Mouse (Mus musculus) heart, embryonic 14.5 days (tissue): ENCODE measurements around the gene Atp1a3. TPM values are rescaled to one million over a fixed set of nuclear protein-coding genes. Genes with fewer than 3 reads are reported as not detected.
A peak's percentile ranks its signal among the peaks of the same experiment; 100 is the strongest.

Source experiments
- ATAC-seq: fragments of 200-750 bp; cut with Nextera tagmentation; 2 replicates; pipeline ENCODE4 v1.8.0; 2017; ENCODE audit warnings: low read depth, moderate TSS enrichment; ENCODE audit not compliant: insufficient number of reproducible peaks, insufficient read depth, low FRiP score
- H3K27ac ChIP-seq, 2 experiments: fragments of 200-500 bp in 1 of 2; fragments of 300-500 bp in 1 of 2; sonication (generic) in 1 of 2; replicated peaks in 1 of 2; 2 replicates each; pipeline ENCODE4 v1.5.1; 2012 to 2014; ENCODE audit warnings: low read depth in 2 of 2, low read length in 2 of 2, control low read depth in 1 of 2, mild to moderate bottlenecking in 1 of 2, mixed read lengths in 1 of 2; ENCODE audit not compliant: control insufficient read depth in 1 of 2, insufficient read depth in 1 of 2
- H3K27me3 ChIP-seq: fragments of 300-500 bp; sonication (generic); 2 replicates; pipeline ENCODE4 v1.6.1; 2014; ENCODE audit warnings: mild to moderate bottlenecking, low read length, control low read depth; ENCODE audit not compliant: control insufficient read depth, insufficient read depth
- H3K36me3 ChIP-seq: fragments of 300-500 bp; sonication (generic); 2 replicates; pipeline ENCODE4 v1.6.1; 2014; ENCODE audit warnings: mild to moderate bottlenecking, control low read depth, low read length, mixed read lengths; ENCODE audit not compliant: control insufficient read depth, insufficient read depth
- H3K4me1 ChIP-seq, 2 experiments: fragments of 200-500 bp in 1 of 2; fragments of 300-500 bp in 1 of 2; sonication (generic) in 1 of 2; 2 replicates each; pipeline ENCODE4 v1.6.1; 2012 to 2014; ENCODE audit warnings: low read length in 2 of 2, control low read depth in 1 of 2, mixed read lengths in 1 of 2; ENCODE audit not compliant: control insufficient read depth in 2 of 2, insufficient read depth in 2 of 2
- H3K4me2 ChIP-seq: fragments of 300-500 bp; sonication (generic); 2 replicates; pipeline ENCODE4 v1.6.1; 2014; ENCODE audit warnings: mild to moderate bottlenecking, low read length
- H3K4me3 ChIP-seq, 2 experiments: fragments of 200-500 bp in 1 of 2; fragments of 300-500 bp in 1 of 2; sonication (generic) in 1 of 2; 2 replicates each; pipeline ENCODE4 v1.5.1; 2012 to 2014; ENCODE audit warnings: low read length in 2 of 2, mild to moderate bottlenecking in 2 of 2, control low read depth in 1 of 2, low read depth in 1 of 2, moderate library complexity in 1 of 2; ENCODE audit not compliant: control insufficient read depth in 1 of 2, insufficient read depth in 1 of 2
- H3K9ac ChIP-seq: fragments of 300-500 bp; sonication (generic); 2 replicates; pipeline ENCODE4 v1.6.1; 2014; ENCODE audit warnings: mild to moderate bottlenecking, low read length
- H3K9me3 ChIP-seq: fragments of 300-500 bp; sonication (generic); 2 replicates; pipeline ENCODE4 v1.6.1; 2016; ENCODE audit warnings: low read length, control low read depth; ENCODE audit not compliant: control insufficient read depth
- WGBS: fragments of 180-500 bp; shearing (Covaris S2); extraction: QIAGEN DNeasy Blood & Tissue Kit; methylation state at CpG from one replicate; pipeline ENCODE4 v1.1.7; 2014; 5-methylcytosine and 5-hydroxymethylcytosine counted together
- polyA plus RNA-seq: library from polyadenylated mRNA; unstranded; fragments of >200 nt; fragmentation: Nextera tagmentation; extraction: Ambion mirVana; gene quantifications from 2 replicates; pipeline ENCODE4 v1.2.1, GENCODE M21; 2014

The Atp1a3 gene
- polyA plus RNA-seq, 1 experiment from 2014 or later: 0.76 TPM

GRCm38 (mm10) chr7:25009099-25009700, 3.4 kb upstream of the Atp1a3 start:
- H3K4me2 ChIP-seq: peak overlapping the region; percentile 45
- peaks cover 86% of the 10 kb centered on the region for H3K27me3 ChIP-seq

GRCm38 (mm10) chr7:25008635-25009034, 2.9 kb upstream of the Atp1a3 start:
- no peaks in the 10 kb centered on the region for H3K9me3 ChIP-seq
- H3K4me1 ChIP-seq: peaks cover 15 to 28% of the 10 kb centered on the region in 2 experiments; a peak in 3 of 4 replicates
- peaks cover 92% of the 10 kb centered on the region for H3K27me3 ChIP-seq
- H3K36me3 ChIP-seq: peaks cover 6% of the 10 kb centered on the region; the same call in 1 of the 2 replicates
- ATAC-seq: no peak
- peak overlapping the region in 1 of 2 experiments; percentile 19; a peak in 2 of 4 replicates for H3K4me3 ChIP-seq
- H3K27ac ChIP-seq: no peak overlapping the region
- no peak overlapping the region for H3K9ac ChIP-seq
- 1% methylated on average over 16 of the region's 17 CpGs for WGBS
- peak overlapping the region; percentile 45 for H3K4me2 ChIP-seq

More at GRCm38 (mm10) chr7:25009099-25009700, 3.4 kb upstream of the Atp1a3 start:
- Histone ChIP-seq H3K9ac (no peak overlapping the region), H3K36me3 (peaks cover 10% of the 10 kb centered on the region; the same call in 1 of the 2 replicates), H3K4me3 (peak overlapping the region in 1 of 2 experiments; percentile 19; a peak in 2 of 4 replicates), H3K4me1 (peaks cover 15 to 28% of the 10 kb centered on the region in 2 experiments; a peak in 3 of 4 replicates), H3K9me3 (no peaks in the 10 kb centered on the region), H3K27ac (no peak overlapping the region)
- WGBS: 9% methylated on average over 20 of the region's 20 CpGs
- no peak for ATAC-seq

- no peaks in the 10 kb centered on the region for H3K9me3 ChIP-seq
- H3K9ac ChIP-seq: no peak overlapping the region
- ATAC-seq: no peak
- WGBS: 29% methylated on average over 8 of the region's 8 CpGs
- peaks cover 95% of the 10 kb centered on the region for H3K27me3 ChIP-seq
- no peak overlapping the region for H3K4me2 ChIP-seq
- H3K27ac ChIP-seq: no peak overlapping the region
- H3K4me1 ChIP-seq: peaks cover 15 to 28% of the 10 kb centered on the region in 2 experiments; a peak in 3 of 4 replicates
- no peak overlapping the region for H3K4me3 ChIP-seq
- 0 out of 2 replicates have a peak, but pooled peaks cover 5% of the 10 kb centered on the region for H3K36me3 ChIP-seq
Observed at GRCm38 (mm10) chr7:25007609-25008374, 2.0 kb upstream of the Atp1a3 start.

- Histone ChIP-seq H3K4me2 (no peak overlapping the region), H3K27ac (no peak overlapping the region), H3K27me3 (peaks cover 86% of the 10 kb centered on the region), H3K4me3 (no peak overlapping the region), H3K9ac (no peak overlapping the region), H3K36me3 (no peaks in the 10 kb centered on the region), H3K9me3 (no peaks in the 10 kb centered on the region), H3K4me1 (peaks cover 15 to 28% of the 10 kb centered on the region in 2 experiments; a peak in 3 of 4 replicates)
- no peak for ATAC-seq
- WGBS: 70% methylated on average over 12 of the region's 12 CpGs
Observed at GRCm38 (mm10) chr7:25006586-25007364, 1.0 kb upstream of the Atp1a3 start.

GRCm38 (mm10) chr7:25006171-25006570, 413 bp upstream of the Atp1a3 start:
- no peak for ATAC-seq
- Histone ChIP-seq H3K4me2 (no peak overlapping the region), H3K4me3 (no peak overlapping the region; a peak in 1 of 4 replicates)

GRCm38 (mm10) chr7:25004806-25005205, 952 bp downstream of the Atp1a3 start:
- Histone ChIP-seq H3K4me2 (peak overlapping the region; percentile 62), H3K27ac (no peak overlapping the region), H3K4me1 (peaks cover 11 to 17% of the 10 kb centered on the region in 2 experiments; a peak in 3 of 4 replicates), H3K9me3 (no peaks in the 10 kb centered on the region), H3K36me3 (no peaks in the 10 kb centered on the region), H3K27me3 (peaks cover 67% of the 10 kb centered on the region), H3K9ac (no peak overlapping the region), H3K4me3 (no peak overlapping the region)
- ATAC-seq: no peak
- 36% methylated on average over 6 of the region's 9 CpGs for WGBS

More at GRCm38 (mm10) chr7:25006171-25006570, 413 bp upstream of the Atp1a3 start:
- 77% methylated on average over 3 of the region's 3 CpGs for WGBS
- H3K27ac ChIP-seq: no peak overlapping the region
- no peaks in the 10 kb centered on the region for H3K36me3 ChIP-seq
- H3K27me3 ChIP-seq: peaks cover 80% of the 10 kb centered on the region
- H3K9ac ChIP-seq: no peak overlapping the region
- no peaks in the 10 kb centered on the region for H3K9me3 ChIP-seq
- H3K4me1 ChIP-seq: peaks cover 15 to 28% of the 10 kb centered on the region in 2 experiments; a peak in 3 of 4 replicates

GRCm38 (mm10) chr7:25003820-25004388, 1.9 kb downstream of the Atp1a3 start:
- no peak for ATAC-seq
- Histone ChIP-seq H3K4me1 (peaks cover 5 to 9% of the 10 kb centered on the region in 2 experiments; a peak in 3 of 4 replicates), H3K4me2 (no peak overlapping the region), H3K36me3 (no peaks in the 10 kb centered on the region), H3K9me3 (no peaks in the 10 kb centered on the region), H3K9ac (no peak overlapping the region), H3K4me3 (no peak overlapping the region), H3K27ac (no peak overlapping the region), H3K27me3 (peaks cover 58% of the 10 kb centered on the region)
- WGBS: 87% methylated on average over 8 of the region's 8 CpGs
